Mouse (Mus musculus): ENCODE results near the gene Ccl2. TPM values are rescaled to one million over a fixed set of nuclear protein-coding genes. Genes with fewer than 3 reads are reported as not detected.

Gene Ccl2
- not detected for polyA plus RNA-seq (2017; shearing (Covaris generic))

DNA sequence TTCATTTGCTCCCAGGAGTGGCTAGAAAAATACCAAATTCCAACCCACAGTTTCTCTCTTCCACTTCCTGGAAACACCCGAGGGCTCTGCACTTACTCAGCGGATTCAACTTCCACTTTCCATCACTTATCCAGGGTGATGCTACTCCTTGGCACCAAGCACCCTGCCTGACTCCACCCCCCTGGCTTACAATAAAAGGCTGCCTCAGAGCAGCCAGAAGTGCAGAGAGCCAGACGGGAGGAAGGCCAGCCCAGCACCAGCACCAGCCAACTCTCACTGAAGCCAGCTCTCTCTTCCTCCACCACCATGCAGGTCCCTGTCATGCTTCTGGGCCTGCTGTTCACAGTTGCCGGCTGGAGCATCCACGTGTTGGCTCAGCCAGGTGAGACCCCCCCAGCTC is at the start of gene Ccl2:
Gene Ccl2, plus strand, starts transcription at position 216 of the 400 bp plus-strand sequence.

DNA sequence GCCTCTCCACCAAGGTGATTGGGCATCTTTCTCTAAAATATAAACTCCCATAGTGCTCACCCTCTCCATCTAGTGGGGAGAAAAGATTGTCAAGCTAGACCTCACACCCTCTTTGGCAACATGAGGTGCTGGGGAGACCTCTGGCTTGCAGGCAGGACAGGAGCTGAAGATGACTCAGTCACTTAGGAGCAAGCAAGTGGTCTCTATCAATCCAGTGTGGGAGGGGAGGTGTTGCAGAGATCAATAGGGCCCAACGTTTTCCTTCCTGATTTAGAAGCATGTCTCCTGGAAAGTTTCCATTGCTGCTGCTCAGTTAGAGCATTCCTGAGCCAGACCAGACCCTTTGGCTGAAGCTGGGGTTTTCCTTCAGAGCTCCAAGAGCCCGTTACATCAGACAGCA is 3.2 kb downstream of the Ccl2 start, which contains the start of gene Gm17268:
Gene Gm17268, minus strand, starts transcription at position 28 of the 400 bp plus-strand sequence.

DNA sequence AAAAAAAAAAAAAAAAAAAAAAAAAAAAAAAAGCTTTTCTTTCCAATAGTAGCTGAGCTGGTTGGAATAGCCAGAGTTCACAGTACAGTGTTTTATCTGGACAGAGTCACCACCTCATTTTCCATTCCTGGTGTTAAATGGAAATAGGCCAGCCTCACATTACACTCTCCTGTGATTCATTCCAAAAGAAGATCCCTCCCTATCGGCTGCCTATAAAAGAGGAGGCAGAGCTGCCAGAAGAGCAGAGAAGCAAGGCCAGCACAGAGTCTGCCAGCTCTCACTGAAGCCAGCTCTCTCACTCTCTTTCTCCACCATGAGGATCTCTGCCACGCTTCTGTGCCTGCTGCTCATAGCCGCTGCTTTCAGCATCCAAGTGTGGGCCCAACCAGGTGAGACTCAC is 10.1 kb downstream of the Ccl2 start, which contains the start of gene Ccl7:
Gene Ccl7, plus strand, starts transcription at position 242 of the 400 bp plus-strand sequence.

GRCm38 (mm10) chr11:82057646-82058045 is 22.3 kb downstream of the Ccl2 start, which contains the start of gene Ccl11:
TSS of gene Ccl11 (plus strand) at chr11:82057823.

Other genes with a start within 250 kb of the Ccl2 start
- gene 5530401A14Rik, start 174.9 kb upstream of the Ccl2 start, polyA plus RNA-seq (2017; shearing (Covaris generic)), result not detected
- gene Asic2, start 67.1 kb upstream of the Ccl2 start, polyA plus RNA-seq (2017; shearing (Covaris generic)), result not detected
- not detected for gene Gm17268, start 3.0 kb downstream of the Ccl2 start, polyA plus RNA-seq (2017; shearing (Covaris generic))
- gene Ccl7, start 10.1 kb downstream of the Ccl2 start, polyA plus RNA-seq (2017; shearing (Covaris generic)), result not detected
- not detected for gene Ccl11, start 22.3 kb downstream of the Ccl2 start, polyA plus RNA-seq (2017; shearing (Covaris generic))
- not detected for gene Ccl12, start 66.3 kb downstream of the Ccl2 start, polyA plus RNA-seq (2017; shearing (Covaris generic))
- not detected for gene Ccl8, start 79.6 kb downstream of the Ccl2 start, polyA plus RNA-seq (2017; shearing (Covaris generic))